Mouse (Mus musculus): ENCODE measurements around the gene Tomm22. TPM values are rescaled to one million over a fixed set of nuclear protein-coding genes. Genes with fewer than 3 reads are reported as not detected.
"Not testable (repeated sequence)": the region's sequence is repeated elsewhere in the genome, so short reads cannot be mapped to it uniquely, and the experiment has no call there.

Gene Tomm22
- 100 to 1,000 TPM; 103 TPM for total RNA-seq (2021)
- long read RNA-seq, experiment 1, transcript Tomm22-201 (4 exons, 1,569 nt), result major isoform, 48 of 52 reads
- long read RNA-seq, experiment 1, partial matches to known transcripts, result 2 of 52 reads
- long read RNA-seq, experiment 1, other reads (novel, unspliced or antisense), result 2 of 52 reads
- long read RNA-seq, experiment 2, transcript Tomm22-201 (4 exons, 1,569 nt), result major isoform, 94 of 102 reads
- long read RNA-seq, experiment 2, partial matches to known transcripts, result 2 of 102 reads
- long read RNA-seq, experiment 2, other reads (novel, unspliced or antisense), result 3 of 102 reads

- peak; percentile 81 to 93 for DNase-seq (ENCODE audit: low spot score in 2 of 2)
These were observed at the start of gene Tomm22 for GRCm38 (mm10) chr15:79670249-79670971. Gene Tomm22 (plus strand): TSS chr15:79670861.

GRCm38 (mm10) chr15:79630471-79630870 is 40.2 kb upstream of the Tomm22 start:
- no peak for DNase-seq (ENCODE audit: low spot score in 2 of 2)

DNA sequence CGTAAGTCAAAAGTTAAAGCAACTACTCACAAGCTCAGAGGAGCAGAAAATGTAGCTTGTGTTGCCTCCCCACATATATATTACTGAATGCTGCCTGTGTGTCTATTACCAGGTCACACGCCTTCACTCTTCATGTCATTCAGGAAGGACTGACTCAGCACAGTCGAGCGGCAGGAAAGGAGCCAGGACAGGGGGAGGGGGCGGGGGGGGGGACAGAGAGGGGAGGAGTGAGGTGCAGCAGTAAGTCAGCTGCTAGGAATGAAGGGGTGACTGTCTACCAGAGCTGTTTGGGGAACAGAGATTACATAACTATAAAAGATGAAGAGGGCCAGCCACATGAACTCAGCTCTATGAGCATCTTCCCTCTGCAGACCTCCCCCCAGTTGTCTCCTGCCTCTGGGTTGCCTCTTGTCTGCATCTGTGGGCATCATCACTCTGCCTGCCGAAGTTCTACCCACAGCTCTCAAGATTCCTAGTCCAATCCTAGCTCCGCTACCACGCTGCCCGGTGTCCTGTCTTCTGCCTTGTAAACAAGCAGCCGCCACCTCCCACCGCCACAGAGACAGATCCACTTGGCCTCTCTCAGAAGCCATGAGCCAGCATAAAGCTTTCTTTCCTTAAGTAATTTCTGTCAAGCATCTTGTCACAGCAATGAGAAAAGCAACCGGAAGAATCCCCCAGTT is 29.4 kb upstream of the Tomm22 start:
- DNase-seq (ENCODE audit: low spot score in 2 of 2), result no peak

- DNase-seq (ENCODE audit: low spot score in 2 of 2), result no peak
These were observed 25.2 kb upstream of the Tomm22 start for GRCm38 (mm10) chr15:79645483-79645882.

- no peak for DNase-seq (ENCODE audit: low spot score in 2 of 2)
These were observed 22.5 kb upstream of the Tomm22 start for GRCm38 (mm10) chr15:79648130-79648529.

DNA sequence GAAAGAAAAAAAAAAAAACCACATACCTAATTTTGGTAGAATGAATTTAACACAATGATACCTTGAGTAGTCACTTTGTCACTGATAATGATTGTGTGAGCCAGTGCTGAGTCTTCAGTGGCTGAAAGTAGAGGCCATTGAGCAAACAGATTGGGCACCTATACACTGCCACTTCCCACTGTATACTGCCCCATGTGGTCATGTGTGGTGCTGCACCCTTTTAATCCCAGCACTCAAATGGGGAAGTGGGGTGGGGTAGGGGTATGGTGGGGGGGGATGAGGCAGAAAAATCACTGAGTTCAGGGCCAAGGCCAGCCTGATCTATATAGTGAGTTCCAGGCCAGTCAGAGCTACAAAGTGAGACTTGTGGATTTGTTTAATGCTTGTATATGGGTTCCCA is 20.1 kb upstream of the Tomm22 start:
- peak in 1 of 2 experiments; percentile 38 for DNase-seq (ENCODE audit: low spot score in 2 of 2)

- no peak for DNase-seq (ENCODE audit: low spot score in 2 of 2)
These were observed 19.2 kb upstream of the Tomm22 start for GRCm38 (mm10) chr15:79651481-79651880.

DNA sequence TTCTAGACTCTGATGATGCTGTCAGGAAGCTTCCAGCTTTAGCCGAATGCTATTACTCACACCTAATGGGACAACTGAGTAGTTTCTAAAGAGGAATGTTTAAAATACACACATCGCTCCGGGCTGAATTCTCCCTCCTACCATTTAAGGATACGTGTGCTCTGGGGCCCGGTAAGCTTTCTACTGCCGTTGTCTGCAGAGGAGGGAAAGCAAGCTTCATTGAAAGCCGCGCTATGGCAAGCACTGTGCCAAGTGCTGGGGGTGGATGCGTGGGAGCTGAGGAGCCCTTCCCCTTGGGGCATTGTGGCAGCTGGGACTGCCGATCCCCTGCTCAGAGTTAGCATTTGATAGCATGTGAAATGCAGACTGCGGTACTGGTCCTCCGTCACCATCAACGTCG is 14.2 kb upstream of the Tomm22 start:
- DNase-seq (ENCODE audit: low spot score in 2 of 2), result no peak

DNA sequence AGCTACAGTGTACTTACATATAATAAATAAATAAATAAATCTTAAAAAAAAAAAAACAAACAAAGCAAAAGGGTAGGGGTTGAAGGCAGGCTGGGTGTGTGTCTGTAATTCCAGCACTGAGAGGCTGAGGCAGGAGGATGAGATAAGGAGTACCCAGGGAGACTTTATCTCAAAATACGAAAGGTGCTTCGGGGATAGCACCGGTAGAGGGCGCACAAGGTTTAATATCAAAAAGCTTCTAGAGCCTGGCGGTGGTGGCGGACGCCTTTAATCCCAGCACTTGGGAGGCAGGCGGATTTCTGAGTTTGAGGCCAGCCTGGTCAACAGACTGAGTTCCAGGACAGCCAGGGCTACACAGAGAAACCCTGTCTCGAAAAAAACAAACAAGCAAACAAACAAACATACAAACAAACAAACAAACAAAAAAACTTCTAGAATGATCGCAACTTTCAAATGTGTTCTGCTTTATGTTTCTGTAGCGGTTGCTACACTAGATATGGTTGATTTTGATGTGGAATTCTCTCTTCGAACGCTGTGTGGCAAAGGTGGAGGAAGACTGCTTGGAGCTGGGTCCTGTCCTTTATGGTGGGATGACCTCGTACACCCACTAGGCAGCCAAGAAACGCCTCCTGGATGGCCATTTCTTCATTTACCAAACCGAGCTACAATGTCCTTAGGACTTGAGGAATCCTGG is 12.7 kb upstream of the Tomm22 start:
- DNase-seq (ENCODE audit: low spot score in 2 of 2), result peak; percentile 84 to 91

GRCm38 (mm10) chr15:79658531-79659375 is 11.9 kb upstream of the Tomm22 start, which contains the start of the genes Fam227a and Cby1:
Gene Fam227a (minus strand): TSS chr15:79658956.
Gene Cby1 (plus strand): TSS chr15:79659199.
- DNase-seq (ENCODE audit: low spot score in 2 of 2), result peak; percentile 96 to 99

- DNase-seq (ENCODE audit: low spot score in 2 of 2), result no peak
These were observed 8.8 kb upstream of the Tomm22 start for GRCm38 (mm10) chr15:79661852-79662251.

- DNase-seq (ENCODE audit: low spot score in 2 of 2), result no peak
These were observed 6.0 kb upstream of the Tomm22 start for GRCm38 (mm10) chr15:79664666-79665065.

GRCm38 (mm10) chr15:79669195-79669594 is 1.5 kb upstream of the Tomm22 start:
- DNase-seq (ENCODE audit: low spot score in 2 of 2), result no peak

DNA sequence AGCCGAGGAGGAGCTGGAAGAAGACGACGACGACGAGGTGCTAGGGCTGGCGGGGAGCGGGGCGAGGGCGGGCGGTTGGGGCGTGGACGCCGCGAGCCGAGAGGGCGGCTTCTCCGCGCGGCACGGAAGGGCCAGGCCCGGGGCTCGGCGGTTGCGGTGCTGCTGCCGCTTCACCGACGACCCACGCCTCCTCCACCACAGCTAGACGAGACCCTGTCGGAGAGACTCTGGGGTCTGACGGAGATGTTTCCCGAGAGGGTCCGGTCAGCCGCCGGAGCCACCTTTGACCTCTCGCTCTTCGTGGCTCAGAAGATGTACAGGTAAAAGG is 275 bp downstream of the Tomm22 start:
- DNase-seq (ENCODE audit: low spot score in 2 of 2), result no peak

DNA sequence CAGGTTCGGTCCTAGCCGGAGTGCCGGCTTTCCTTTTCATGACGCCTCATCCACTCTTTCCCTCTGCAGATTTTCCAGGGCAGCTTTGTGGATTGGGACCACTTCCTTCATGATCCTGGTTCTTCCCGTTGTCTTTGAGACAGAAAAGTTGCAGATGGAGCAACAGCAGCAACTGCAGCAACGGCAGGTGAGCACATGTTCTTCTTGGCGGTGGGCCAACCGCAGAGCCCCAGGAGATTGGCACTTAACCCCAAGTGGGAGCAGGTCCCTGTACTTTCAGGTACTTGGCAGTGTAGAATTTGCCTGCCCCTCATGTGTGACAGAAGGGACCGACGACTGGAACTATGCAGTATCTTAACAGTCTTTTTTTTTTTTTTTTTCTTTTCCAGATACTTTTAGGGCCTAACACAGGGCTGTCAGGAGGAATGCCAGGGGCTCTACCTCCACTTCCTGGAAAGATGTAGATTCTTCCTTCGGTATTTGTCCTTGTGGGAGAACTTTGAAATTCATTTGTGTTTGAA is 1.2 kb downstream of the Tomm22 start:
- not testable (repeated sequence) for DNase-seq (ENCODE audit: low spot score in 2 of 2)

DNA sequence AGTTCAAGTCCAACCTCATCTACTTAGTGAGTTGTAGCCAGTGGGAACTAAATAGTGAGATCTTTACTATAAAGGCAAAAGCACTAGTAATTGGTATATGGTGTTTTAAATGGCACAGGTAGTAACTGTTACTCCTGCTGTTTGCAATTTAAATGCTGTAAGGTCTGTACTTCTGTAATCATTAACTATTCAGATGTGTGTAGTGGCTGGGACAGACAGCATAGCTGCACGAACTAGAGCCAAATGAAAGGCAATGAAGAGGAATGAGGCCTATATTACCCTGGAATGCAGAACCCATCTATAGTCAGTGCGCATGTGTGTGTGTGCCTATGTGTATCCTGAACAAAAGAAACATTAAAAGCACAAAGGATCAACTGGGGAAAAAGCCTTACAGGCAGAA is 7.3 kb downstream of the Tomm22 start:
- no peak for DNase-seq (ENCODE audit: low spot score in 2 of 2)

DNA sequence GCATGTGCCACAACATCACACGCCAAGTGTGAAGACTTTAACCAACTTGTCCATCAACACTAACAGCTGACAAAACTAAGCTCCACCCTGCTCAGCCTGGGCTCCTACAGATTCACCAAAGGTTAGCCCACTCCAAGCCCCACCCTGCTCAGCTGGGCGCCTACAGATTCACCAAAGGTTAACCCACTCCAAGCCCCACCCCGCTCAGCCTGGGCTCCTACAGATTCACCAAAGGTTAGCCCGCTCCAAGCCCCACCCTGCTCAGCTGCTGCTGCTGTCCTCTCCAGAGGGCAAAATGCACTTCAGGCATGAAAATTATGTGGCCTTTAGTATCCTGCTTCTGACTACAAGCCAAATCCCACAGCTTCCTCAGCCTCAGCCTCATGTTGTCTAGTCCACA is 11.3 kb downstream of the Tomm22 start:
- DNase-seq (ENCODE audit: low spot score in 2 of 2), result no peak

- no peak for DNase-seq (ENCODE audit: low spot score in 2 of 2)
These were observed 12.5 kb downstream of the Tomm22 start for GRCm38 (mm10) chr15:79683146-79683545.

- no peak for DNase-seq (ENCODE audit: low spot score in 2 of 2)
These were observed 13.2 kb downstream of the Tomm22 start for GRCm38 (mm10) chr15:79683707-79684465.

DNA sequence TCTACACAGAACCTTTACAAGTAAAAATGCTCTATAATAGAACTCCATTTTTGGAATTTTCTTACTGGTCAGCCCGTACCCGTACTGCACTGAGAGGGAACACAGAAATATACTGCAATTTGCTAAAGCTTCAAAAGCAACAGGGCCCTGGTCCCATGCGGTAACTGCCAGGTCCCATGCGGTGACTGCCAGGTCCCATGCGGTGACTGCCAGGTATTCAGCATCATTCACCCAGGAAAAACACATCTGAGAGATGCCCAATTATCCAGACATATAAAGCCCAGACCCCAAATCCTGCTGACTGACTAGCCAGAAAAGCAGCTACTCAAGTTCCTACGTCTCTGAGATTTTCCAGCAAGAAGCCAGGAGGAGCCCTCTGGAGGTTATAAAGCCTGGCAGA is 14.0 kb downstream of the Tomm22 start:
- no peak for DNase-seq (ENCODE audit: low spot score in 2 of 2)
